Mouse (Mus musculus) right cerebral cortex, adult 2 months (tissue): ENCODE results near the gene Daam2.

Experiments
- DNase-seq, 2 experiments: peaks; one replicate each; pipeline ENCODE4 v3.0.0; 2021 to 2022; ENCODE audit warnings: low spot score in 2 of 2

The Daam2 gene

DNA sequence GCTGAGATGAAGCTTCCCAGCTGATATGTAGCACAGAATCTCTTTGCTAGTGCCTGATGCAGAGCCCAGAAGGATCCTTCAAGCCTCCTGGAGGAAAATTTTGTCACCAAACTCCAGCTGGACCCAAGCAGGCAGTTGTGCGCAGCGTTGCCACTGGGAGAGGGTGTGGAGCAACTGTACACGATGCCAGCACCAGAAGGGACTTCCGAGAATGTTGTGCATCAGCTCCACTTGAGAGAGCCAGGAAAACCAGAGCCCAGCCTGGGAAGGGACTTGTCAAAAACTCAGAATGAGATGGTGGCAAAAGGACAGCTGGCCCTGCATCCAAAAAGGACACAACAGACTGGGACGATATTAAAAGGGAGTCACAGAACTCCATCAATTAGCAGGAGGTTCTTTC is 32.5 kb downstream of the Daam2 start:
- DNase-seq: no peak

DNA sequence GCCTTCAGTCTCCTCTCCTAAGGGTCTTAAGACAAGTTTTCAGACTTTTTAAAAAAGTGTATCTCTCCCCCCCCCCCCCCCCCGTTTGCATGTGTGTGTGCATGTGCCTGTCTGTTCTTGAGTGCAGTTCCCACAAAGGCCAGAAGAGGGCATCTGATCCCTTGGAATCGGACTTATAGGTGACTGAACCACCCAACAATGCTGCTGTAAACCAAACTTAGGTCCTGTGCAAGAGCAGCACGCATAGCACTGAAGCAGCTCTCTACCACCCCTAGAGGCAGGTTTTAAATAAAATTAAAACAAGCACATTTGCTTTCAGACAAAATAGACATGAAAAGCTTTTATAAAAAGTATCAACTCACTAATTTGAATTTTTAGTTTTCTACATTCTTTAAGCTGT is 33.9 kb downstream of the Daam2 start:
- peak in 1 of 2 experiments; percentile 37 for DNase-seq

DNA sequence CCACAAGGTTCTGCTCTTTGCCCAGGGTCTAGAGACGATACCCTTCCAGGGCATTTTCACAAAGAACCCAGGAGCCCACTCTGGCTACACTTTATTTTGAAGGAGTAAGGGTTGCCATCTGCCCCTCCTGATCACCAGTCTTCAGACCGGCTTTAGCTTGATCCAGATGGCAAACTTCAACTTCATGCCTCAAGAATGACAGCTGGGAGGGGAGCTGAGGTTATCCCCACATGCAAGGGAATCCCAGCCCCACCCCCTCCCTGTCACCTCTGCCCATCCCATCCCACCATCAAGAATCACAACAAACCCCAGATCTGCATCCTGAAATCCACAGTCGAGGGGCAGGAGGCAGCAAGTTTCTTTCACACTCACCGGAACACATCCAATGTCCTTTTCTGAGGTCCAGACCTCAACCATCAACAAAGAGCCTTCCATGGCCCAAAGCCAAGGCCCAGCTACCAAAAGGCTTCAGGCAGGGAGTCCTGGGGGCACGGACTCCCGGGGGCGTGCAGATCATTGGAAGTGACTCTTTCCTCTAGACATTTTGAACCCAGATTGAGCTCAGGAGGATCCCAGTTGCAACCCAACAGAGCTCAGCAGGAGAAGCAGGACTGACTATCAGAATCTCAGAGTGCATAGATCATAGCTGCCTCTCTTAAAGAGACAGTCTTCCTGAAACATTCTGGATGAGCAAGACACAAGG is 35.5 kb downstream of the Daam2 start:
- no peak for DNase-seq

DNA sequence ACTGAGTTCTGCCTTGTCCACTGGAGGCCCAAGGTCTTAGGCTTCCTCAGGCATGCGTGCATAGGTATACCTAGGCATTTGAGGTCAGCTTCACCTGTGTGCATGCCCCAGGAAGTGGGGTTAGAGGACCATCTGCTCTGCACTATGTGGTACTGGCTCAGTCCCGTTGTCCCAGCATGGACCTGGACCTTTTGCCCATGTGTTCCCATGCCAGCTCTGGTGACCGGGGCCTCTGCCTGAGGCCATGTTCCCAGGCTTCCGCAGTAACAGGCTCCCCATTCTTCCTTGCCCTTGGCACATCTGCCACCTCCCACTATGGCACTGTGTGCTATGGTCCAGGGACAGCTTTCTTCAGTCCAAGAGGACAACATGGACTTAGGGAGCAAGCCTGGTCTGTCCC is 36.1 kb downstream of the Daam2 start:
- DNase-seq: no peak

DNA sequence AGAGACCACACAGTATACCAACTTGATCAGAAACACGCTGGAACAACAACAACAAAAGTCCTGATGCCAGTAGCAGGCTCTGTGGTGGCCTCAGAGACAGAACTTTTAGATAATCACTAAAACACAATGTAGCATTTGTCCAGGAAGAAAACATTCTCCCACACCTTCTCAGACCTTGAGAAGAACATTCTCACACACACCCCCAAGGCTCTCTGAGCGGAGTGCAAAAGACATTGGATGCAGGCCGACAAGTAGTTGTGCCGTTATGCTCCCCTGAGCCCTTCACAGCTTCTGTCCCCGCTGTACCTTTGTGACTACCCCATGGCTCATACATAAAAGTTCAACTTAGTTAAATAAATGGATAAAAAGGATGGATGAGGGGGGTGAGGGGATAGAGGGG is 37.6 kb downstream of the Daam2 start:
- DNase-seq: no peak

DNA sequence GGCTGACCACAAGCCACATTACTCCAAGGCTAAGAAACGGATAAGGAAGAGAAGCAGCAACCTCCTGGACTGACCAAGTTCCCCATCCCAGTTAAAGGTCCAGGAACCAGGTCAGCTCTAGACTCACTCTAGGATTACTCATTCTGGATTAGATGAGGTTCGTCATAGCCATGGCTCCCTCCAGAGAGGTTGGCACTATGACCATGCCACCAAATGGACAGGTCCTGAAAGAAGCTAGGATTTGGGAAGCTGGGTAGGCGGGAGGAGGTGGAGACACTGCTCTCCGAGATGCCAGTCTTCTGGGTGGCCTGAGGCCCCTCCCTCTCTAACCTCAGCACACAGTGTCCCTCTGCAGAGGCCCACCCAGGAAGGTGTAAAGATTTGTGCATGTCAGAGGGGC is 38.2 kb downstream of the Daam2 start:
- DNase-seq: no peak

DNA sequence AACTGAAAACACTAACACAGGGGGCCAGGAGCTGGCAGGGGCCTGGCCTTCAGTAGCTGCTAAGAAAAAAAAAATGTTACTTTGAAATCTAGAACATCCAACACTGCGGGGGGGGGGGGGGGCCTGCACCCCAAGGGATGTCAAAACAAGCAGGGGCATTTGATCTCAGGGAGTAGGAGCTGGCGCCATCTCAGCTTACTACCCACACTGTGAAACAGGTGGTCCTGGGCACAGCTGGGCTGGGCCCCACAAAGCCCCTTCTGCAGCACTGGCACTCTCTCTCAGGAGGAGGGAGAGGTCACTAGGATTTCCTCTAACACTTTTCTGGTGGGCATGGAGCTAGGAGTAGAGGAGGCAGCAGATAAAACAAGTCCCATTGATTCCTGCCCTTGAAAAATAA is 39.6 kb downstream of the Daam2 start:
- no peak for DNase-seq

DNA sequence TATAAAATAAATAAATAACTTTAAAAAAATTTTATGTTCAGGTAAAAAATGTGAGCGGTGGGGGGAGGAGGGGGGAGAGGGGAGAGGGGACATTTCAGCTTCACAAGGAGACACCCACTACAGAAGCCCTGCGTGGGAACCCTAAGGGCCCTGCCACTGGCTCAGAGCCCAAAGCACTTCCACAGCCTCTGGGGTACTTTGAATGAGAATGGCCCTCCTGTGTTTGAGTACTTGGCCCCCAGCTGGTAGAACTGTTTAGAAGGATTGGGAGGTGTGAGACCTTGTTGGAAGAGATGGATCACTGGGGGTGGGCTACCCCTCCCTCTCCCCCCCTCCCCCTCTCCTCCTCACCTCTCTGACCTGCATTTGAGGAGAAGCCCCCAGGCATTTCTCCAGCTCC is 41.7 kb downstream of the Daam2 start:
- DNase-seq: no peak

DNA sequence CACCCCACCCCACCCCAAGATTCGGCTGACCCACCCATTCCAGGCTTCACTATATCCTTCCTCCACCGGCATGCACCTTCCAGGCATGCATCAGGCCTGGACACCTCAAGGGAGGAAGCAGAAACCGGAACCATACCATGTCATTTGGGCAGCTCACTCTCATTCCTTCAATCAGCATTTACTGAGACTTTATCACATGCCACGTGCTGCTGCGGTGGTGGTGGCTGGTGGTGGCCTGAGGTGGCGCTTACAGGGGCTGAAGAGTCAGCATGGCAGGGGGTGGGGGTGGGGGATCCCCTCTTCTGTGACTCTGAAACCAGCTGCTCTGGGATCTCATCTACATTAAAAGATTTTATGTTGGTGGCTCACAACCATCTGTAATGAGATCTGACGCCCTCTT is 42.1 kb downstream of the Daam2 start:
- no peak for DNase-seq

DNA sequence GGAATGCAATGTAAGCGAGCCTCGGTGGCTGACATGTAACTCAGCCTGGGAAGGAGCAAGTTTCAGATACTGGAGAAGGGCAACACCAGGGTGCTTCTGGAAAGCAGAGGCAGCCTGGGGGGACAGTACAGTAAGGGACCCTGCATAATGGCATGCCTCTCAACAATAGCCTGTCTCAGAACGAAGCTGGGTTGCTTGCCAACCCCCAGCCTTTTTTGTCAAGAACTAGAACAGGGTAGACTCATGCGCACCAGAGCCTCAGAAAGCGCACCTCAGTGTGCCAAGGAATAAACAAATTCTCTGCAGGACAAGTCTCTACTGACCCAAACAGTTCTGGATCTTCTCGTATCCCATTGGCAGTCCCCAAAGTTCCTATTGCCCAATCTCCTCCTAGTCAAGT is 43.5 kb downstream of the Daam2 start:
- DNase-seq: no peak

DNA sequence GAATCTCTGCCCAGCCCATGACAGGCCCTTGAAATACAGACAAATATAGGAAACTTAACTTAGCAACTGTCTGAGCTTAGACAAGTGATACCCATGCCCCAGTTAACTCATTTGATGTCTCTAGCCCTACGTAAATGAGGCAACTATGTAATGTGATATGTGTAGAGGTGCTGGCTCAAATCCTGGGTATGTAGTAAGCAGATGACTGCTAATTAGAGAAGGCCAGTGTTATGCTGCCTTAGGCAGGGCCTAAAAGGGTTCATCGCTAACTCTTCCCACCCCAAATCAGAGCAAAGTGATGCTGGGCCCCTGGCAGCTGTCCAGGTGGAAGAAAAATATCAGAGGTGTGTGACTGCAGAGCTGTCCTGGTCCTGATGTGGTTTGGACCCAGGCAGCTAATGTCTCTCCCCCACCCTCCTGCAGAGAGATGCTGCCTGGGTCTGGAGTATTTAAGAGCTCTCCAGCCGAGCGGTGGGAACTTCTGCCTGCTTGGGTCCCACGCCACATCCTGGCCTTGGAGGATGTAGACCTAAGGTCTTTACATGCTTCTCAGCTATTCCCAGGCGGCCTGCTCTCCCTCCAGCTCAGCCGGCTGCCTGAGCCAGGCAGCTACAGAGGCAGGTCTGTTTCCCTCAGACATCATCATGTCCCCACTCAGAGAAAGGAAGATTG is 44.4 kb downstream of the Daam2 start:
- no peak for DNase-seq

DNA sequence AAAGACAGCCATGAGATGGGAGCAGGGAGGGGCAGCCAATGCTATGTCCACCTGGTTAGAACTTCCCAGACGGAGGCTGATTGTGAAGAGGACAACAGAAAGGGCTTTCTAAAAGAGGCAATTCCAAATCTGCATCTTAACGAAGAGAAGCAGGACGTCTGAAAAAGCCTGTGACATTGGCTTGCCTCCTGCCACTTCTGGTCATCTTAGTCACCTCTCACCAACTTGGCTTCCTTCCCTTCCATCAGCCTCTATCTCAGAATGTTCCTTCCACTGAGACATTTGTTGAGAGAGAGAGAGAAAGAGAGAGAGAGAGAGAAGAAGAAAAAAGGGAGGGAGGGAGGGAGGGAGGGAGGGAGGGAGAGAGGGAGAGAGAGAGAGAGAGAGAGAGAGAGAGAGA is 47.1 kb downstream of the Daam2 start:
- no peak for DNase-seq

DNA sequence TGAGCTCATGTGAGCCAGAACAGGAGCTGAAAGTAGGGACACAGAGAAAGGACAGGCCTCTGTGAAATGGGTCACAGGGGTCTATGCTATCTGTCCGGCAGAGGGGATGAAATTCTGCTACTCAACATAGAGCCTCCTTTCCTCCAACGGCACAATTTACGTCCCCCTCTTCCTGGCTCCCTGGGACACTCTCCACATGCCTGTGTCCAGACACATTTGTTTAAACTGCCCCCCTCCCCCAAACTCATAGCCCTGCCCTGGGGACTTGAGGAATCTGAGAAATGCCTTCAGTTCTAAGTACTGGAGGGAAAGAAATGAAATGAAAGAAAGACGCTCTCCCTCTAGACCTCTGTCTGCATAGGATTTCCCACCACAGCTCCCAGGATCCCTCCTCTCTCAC is 48.5 kb downstream of the Daam2 start:
- no peak for DNase-seq

DNA sequence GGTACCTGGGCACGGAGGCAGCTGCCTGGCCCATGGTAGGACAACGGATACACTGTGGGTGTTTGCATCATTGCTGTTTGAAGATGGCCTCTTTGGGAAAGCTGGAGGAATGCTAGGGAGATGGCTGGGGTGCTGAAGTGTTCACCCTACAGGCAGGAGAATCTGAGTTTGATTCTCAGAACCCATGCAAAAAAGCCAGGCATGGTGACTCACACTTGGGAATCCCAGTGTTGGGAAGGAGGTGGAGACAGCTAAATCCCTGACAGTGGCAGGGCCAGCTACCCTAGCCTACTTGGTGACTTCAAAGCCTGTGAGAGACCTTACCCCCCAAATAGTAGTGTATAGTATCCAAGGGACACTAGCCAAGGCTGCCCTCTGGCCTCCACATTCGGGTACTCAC is 49.0 kb downstream of the Daam2 start:
- no peak for DNase-seq

DNA sequence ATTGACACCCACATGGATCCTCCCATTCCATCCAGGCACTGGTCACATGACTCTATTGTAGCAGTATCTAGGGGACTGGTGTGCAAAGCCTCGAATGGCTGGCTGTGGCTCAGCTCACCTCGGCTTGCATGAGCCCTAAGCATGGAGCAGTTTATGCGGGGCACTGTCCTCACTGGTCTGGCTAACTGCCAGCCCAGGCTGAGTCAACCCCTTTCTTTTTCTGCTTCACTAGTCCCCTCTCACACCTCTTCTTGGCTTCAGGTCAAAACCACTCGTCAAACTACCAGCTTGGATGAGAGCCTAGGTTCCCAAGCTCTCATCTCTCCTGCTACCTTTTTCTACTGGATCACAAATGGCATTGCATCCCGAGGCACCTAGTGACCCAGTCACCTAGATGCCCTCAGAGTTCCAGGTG is 51.5 kb downstream of the Daam2 start:
- DNase-seq: no peak

DNA sequence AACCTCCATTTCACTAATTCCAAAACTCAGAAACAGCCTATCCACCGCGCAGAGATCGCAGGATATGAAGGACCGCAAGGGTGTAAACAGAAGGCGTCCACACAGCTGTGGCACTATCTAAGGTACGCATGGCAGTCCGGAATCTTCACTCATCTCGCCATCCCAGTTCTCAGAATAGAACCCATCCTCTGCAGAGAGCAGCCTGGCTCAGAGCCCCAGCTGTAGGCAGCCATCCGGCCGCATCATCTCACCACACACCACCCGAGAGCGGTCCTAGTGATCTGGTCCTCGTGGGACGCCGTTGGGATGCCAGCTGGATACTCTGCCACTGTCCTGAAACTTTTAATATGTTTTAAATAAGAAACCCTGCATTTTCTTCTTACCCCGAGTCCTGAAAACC is 54.7 kb downstream of the Daam2 start:
- DNase-seq: peak; percentile 35 to 44

DNA sequence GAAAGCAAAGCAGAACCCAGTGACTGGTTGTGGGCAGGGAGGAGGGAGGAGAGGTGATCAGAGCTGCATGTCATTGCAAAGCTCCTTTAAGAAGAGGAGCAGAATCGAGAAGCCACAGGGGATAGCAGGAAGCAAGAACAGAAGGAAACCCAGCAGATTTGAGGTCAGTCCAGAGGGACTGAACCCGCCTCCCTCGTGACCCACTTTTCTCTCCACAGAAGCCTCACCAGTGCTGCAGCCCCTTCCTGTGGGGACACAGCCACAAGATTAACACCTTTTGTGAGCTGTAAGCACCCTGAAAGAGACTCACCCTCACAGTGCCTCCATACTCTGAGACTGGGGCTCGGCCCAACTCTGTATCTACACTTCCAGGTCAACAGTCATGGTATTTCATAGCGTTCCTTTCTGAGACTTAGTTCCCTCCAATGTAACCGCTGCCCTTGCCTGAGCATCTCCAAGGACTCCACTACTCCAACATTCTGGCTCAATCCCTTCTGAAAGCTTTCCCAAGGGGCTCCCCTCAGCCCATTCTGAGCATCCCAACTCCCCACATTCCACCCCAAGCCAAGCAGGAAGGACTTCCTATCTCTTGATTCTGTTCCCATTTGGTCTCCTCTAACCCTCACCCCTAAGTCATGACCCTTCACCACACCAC is 60.8 kb downstream of the Daam2 start:
- no peak for DNase-seq

DNA sequence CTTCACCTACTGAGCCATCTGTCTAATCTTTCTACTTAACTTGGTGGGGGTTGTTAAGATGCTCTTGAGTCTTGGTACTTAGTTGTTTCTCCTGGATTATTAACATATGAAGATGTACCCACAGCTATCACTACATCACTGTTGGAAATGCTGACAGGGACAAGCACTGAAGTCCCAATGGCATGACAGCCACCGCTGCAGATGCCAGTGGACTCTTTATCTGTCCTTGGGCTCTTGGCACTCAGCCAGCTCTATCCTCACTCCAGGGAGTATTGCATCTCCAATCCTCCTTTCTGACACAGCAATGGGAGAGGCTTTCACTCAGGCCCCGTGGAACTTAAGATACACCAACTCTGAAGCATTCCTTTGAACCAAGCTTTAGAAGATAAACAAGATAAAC is 63.9 kb downstream of the Daam2 start:
- no peak for DNase-seq

DNA sequence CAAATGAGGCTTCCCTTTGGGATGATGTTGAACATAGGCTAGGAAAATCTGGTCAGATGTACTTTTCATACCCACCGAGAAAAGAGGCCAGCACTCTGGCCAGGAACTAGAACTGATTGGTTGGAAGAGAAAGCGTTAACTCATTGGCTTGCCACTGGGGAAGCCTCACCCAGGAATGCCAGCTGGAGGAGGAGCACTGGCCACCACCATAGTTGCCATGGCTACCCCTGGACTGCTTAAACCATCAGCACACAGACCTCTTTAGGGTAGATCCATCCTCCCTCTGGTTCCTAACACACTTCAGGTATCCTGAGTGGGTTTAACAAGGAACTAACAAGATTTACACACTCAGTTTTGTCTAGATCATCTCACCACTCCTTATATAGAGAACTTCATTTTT is 64.5 kb downstream of the Daam2 start:
- DNase-seq: no peak

DNA sequence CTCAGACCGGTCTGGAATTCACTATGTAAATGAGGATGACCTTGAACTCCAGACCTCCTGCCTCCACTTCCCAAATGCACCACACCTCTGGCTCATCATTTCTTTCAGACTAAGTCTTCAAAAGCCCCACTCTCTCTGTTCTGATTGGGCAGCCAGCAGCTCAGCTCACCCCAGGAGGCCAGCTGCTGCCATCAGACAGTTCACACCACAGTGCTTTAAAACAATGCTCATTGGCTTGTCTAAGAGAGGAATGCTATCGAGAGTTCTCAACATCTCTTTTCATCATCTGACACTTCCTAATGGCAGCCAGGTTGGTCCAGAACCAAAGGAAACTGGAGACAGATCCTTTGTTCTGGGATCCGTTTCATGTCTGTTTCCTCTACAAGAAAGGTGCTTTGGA is 66.0 kb downstream of the Daam2 start:
- no peak for DNase-seq

DNA sequence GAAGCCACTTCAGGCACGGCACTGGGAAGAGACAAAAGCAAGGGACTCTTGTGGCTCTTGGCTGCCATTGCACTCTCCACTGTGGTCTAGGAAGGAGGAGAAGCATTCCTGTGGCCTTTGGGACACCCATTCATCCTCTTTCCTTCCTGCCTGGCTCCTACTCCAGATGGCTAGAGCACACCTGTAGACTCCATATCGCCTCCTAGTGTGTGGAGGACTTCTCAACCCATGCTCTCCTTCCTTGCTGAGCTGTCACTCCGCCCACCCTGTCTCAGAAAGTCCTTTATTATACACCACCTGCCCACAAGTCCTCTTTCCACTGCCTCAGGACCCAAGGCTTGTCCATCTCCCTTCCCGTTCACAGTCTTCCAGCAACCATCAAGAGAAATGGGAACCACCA is 70.9 kb downstream of the Daam2 start:
- no peak for DNase-seq

DNA sequence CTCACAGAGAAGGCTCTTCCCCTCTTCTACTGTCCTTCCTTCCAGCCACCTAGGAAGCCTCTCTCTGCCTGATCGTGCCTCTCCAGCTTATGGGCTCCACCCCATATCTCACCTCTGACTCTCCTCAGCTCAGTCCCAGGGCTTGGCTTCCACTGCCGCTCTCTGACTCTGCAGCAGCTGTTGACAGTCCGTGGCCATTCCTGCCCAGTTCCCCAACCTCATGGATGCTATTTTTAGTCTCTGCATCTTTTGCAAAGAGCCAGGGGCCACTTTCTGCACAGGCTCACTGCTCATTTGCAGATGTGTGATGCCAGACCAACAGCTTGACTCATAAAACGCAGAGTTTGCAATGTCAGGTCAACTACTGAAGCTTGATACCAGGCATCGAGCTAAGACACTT is 75.0 kb downstream of the Daam2 start:
- DNase-seq: no peak

DNA sequence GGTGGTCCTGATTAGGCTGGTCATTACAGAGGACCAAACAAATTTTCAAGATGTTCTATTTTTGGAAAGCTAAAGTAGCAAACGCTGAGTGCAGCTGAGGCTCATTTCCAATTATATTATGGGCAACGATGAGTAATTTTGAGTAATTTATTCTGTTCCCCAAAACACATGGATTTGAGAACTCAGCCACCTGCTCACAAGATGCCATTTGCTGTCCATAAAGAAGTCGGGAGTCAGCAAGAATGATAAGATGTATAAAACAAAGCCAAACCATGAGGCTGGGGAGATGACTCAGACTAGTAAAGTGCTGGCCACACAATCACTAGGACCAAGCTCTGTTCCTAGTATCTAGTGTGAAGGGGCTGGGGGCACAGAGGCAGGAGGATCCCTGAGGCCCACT is 79.7 kb downstream of the Daam2 start:
- peak; percentile 47 to 49 for DNase-seq
